Mouse (Mus musculus): ENCODE measurements around the gene Ccp110.

GRCm38 (mm10) chr7:118670142-118670541, 42.2 kb upstream of the Ccp110 start:
- TF ChIP-seq CTCF (IDR thresholded peaks at IDR 0.05; ENCODE audit: low read depth) (no peak), EP300 (IDR thresholded peaks at IDR 0.05; ENCODE audit: low read depth) (no peak)
